Mouse (Mus musculus) testis, postnatal 10 days (tissue): ENCODE results near the gene Ctnnb1.
"Not testable (repeated sequence)": the region's sequence is repeated elsewhere in the genome, so short reads cannot be mapped to it uniquely, and the experiment has no call there.

Experiments
- DNase-seq: peaks from one replicate; pipeline ENCODE4 v3.0.0; 2021; ENCODE audit warnings: low spot score

Ctnnb1 gene

DNA sequence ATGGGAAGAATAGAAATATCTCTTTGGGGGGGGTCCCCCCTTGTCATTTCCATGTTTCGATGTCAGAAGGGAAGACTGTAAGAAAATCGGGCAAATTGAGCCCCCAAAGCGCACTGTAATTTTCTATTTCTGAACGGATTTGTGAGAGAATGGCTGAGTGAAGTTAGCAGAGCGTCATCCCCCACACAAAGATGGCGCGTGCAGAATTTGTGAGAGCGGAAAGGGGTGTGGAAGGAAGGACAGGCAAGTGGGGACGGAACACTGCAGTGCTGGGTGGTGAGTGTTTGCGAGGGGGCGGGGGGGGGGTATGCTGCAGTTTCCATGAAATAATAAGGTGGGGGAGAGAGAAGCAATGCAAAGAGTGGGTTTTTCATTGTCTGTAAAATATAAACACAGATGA, at the start of gene Ctnnb1:
TSS of gene Ctnnb1 (plus strand) at position 136 of the 400 bp plus-strand sequence.
- DNase-seq: no peak

DNA sequence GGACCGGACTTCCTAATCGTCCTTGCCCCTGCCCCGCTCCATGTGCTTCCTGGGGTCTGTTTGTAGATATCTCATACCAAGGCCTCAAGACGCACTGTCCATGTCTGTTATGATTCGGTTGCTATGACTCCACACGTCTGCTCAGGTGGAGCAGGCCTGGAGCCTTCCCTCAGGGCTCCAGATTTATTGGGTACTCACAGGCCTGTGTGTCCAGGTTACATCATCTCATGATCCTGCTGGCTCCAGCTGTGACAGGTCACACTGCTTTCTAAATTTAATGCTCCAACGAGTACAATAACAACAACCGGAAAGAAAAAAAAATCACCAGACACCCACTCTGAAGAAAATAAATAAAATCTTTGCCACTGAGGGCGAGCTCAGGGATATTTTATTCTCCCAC, 48.7 kb upstream of the Ctnnb1 start:
- DNase-seq: no peak

DNA sequence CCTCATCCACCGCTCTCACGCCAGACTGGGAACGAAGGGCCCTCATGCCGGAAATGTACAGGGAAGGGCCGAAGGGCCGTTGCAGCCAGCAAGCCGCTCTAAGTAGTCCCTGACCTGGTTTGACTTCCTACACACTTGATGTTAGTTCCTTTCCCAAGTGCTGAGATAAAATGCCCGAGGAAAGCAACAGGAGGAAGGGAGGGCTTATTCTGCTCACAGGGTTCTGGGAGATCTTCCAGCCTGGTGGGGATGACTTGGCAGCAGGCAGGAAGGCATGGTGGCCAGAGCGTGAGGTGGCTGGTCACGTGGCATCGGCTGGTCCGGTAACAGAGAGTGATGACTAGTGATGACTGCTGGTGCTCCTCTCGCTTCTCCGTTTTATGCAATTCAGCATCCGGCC, 47.9 kb upstream of the Ctnnb1 start:
- no peak for DNase-seq

DNA sequence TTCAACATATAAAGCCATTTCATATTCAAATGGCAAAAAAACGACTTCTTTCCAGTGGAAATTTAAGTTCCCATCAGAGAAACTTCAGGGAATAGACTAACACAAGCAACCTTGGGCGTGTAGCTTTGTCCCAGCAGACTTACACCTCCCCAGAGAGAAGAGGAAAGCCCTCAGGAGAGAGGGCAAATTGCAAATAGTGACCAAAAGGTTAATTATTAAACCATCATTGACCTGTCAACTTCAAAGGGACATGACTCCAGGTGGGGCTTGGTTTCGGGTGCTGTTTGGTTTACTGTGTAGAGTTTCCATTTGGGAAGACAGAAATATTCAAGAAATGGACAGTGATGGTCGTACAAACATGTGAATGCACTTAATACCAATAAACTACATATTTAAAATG, 47.2 kb upstream of the Ctnnb1 start:
- DNase-seq: no peak

DNA sequence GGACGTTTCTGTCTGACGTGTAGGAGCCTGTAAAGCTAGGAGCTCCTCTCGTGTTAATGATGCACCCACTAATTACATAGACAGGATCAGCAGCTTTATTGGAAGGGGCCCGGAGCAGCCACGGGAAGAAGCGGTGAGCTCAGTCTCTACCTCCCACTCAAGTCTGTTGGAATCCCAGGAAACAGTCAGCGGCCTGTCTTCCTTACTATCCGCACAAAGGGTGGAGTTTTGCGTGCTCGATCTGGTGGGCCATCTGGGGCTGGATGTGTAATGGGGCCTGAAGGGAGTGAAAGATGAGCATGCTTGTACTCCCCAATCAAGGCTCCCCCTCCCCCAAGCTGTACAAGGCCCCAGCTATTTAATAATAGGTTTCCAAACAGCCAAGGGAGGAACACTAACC, 44.3 kb upstream of the Ctnnb1 start:
- no peak for DNase-seq

DNA sequence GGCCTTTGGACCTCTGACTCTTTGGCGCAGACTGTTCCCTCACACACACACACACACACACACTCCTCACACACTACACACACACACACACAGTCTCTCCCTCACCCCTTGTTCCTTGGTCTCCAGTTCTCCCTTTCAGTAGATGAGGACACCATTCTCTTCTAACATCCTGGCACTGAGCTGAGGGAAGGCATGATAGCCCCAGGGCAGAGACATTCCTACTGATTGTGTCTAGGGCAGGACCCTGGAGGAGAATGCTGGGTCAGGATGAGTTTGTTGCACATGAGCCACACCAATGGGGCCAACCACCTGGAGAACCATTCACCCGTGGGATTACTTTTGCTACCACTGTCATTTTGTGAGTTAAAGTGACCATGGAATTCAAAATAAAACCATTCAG, 41.4 kb upstream of the Ctnnb1 start:
- DNase-seq: no peak

DNA sequence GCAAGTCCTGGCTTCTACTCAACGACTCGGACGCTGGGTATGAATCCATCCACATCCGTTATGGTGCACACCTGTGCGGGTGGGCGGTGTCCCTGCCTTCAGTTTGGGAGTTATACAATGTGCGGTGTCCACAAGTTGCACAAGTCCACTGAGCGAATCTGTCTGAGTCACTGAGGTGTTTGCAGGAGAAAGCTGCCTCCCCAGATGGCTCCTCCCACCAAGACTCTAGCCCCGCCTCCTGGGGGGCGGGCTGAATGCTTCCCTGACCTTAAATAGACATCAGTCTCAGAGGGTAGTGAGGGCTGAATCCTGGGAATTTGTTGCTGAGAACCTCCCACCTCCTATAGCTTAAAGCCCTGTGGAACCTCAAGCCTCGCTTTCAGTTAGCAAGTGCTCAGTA, 35.6 kb upstream of the Ctnnb1 start:
- no peak for DNase-seq

DNA sequence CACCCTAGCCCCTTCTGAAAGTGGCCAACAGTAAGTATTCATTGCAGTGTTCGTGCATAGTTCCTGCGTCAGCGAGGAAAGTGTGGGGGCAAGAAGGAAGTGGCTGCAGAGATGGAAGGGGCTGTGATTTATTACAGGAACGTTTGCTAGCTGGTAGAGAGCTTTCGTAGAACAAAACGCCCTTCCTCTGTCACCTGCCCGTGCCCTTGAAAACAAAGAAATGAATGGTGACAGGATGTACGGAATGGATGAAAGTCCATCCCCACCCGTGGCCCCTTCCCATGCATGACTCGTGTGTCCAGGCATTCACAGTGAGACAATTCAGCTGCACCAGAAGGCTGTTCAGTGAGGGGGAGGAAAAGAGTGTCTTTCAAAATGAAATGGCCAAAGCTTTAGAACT, 35.0 kb upstream of the Ctnnb1 start:
- DNase-seq: no peak

DNA sequence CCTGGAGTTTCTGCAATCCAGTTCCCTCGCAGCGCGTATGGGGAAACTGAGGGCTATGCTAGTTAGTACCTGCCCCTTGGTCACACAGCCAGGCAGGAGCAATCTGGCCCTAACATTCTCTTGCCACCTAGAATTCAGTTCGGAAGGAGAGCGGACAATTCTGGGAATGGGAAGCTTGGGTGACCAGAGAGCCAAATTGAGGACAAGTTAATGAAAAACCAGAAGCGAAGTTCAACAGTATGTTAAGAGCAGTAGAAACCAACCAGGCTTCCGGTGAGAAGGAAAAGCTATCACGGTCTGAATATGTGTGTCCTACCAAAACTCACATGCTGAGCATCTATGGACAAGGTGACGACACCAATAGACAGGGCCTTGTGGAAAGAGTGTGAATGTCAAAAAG, 34.6 kb upstream of the Ctnnb1 start:
- DNase-seq: no peak

DNA sequence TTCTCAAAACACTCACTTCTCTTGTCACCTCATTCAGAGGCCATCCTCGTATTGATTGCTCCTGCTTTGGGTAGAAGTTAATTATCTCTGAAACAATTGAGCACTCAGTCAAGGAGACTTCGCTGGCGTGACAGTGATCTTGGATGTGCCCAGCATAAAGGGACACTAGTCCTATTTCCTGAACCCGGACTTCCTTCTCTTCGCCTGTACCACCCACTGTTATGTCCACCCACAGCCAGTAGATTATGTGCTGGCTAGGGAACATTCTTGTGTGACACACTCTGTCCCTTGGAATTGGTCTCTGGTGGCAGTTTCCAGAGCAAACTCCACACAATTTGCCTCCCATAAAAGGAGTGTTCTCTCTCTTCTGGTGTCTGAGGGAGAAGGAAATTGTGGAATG, 32.5 kb upstream of the Ctnnb1 start:
- DNase-seq: no peak

DNA sequence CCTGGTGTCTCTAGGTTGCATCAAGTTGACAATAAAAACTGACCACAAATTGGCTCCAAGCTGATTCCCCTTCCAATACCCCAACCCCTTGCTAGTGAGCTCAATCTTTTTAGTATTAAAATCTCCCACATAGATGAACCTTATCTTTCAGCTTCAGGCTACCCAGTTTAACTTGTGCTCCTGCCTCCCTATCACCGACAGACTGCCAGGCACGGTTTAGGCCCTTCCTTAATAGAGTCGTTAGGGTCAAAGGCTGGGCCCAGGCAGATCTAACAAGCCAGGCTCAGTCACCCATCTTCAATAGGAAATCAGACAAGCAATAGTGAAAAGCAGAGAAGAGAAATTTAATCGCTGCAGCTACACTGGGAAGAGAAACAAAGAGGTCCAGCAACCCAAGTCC, 31.7 kb upstream of the Ctnnb1 start:
- no peak for DNase-seq

DNA sequence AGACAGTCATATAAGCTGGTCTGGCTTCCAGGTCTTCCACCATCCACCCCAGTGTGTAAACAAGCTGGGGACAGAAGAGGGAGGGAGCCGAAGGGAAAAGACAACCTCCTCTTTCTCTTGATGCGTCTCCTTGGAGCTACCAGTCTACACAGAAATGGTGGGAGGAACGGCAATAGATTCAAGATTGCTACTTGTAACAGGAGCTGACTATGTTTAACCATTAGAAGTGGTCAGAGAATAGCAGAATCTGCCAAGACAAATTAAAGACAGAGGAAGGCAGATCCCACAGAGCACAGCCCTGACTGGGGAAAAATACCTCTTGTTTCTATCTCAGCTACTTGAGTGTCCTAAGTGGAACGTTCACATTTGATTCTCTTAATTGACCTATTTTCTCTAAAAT, 29.2 kb upstream of the Ctnnb1 start:
- no peak for DNase-seq

DNA sequence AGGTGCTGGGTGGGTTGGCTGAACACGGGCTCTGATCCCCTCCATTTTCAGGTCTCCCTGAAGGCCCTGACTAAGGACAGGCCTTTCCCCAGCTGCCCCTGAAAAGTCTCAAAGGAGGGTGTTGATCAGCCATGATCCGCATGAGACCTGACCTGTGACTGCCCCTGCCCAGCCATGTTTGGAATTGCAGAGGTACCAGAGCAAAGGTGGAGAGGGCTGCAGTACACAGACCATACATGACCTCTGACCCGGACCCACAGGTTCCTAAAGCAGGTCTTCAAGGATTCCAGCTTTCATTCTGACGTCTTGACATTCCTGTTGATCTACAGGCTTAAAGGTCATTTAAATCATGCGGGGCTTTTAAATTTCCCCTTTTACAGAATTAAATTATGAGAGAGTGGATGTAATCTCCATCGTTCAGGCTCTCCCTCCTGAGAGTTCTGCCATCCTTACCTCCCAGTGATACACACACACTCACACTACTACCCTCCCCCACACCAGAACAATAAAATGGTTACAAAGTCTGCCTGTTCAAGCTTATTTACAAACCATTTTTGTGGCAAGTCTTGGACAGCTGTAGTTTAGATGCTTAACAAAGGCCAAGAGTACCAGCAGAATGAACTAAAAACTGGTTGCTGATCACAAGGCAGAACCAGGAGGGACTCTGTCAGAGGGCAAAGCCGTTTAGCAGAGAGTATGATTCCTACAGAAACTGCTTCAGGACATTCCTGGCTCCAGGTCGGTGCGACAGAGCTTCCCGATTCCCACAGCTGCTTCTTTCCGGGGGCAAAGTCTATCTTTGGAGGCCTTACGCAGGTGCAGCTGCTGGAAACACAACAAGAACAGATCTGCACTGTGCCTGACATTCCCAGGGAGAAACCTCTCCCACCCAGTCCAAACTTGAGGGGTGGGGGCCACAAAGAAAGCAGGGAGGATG, 28.4 kb upstream of the Ctnnb1 start:
- no peak for DNase-seq

DNA sequence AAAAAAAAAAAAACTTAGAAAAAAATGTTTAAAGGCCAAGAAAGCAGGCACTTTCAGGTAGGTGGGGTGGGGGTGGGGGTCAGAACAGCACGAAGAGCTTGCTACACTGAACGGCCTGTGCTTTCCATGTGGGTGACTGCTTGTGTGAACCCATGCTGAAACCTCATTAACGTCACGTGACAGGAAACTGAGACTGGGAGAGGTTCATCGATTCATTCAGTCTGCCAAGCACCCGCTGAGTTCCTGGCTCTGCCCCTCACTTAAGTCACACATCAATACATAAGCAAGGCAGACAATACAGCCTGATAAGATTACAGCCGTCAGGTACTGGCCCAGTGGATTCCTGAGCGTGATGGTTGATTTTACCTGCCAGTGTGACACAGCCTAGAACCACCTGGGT, 26.5 kb upstream of the Ctnnb1 start:
- no peak for DNase-seq

DNA sequence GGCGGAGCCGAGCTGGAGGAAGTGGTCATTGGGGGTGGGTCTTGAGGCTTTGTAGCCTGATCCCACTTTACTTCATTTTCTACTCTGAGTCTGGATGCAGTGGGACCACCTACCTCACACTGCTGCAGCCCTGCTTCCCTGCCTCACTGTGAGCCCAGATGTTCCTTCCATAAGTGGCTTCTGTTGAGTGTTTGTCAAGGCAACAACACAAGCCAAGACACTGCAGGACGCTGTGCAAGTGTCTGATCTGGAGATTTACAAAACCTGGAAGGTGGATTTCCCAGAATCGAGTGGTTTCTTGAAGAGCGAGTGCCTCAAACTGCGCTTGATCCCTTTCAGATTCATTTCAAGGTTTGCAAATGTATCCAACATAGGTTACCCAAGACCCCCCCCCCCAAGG, 20.6 kb upstream of the Ctnnb1 start:
- DNase-seq: no peak

DNA sequence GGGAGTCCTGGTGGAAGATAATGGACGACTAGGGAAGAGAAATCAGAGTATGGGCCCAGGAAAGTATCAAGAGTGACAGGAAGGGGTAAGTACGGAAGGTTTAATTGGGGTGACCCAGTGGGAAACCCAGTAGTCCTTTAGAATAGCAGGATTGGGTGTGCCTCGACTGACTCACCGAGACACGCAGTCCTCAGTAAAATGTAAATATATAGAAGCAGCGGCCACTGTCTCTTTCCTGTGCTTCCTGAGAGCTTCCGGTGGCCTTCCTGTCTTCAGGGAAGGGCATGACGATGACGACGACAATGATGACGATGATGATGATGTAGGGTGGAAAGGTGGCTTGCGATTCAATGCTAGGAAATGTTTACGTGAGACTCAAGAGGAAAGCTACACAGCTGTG, 15.9 kb upstream of the Ctnnb1 start:
- no peak for DNase-seq

DNA sequence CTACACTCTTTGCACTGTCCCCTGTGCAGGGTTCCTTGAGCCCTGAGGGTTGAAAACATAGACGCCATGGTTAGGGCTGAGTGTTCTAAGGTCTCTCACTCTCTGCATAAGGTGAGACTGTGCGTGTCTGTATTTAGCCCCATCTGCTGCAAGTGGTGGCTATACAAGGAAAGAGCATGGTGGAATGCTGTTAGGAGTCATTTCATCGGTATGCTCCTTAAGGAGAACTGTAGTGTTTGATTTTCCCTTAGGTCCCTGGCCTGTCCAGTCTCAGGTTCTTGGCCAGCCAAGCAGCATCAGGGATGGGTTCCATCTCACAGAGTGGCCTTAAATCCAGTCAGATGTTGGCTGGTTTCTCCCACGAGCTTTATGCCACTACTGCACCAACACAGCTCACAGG, 14.6 kb upstream of the Ctnnb1 start:
- no peak for DNase-seq

DNA sequence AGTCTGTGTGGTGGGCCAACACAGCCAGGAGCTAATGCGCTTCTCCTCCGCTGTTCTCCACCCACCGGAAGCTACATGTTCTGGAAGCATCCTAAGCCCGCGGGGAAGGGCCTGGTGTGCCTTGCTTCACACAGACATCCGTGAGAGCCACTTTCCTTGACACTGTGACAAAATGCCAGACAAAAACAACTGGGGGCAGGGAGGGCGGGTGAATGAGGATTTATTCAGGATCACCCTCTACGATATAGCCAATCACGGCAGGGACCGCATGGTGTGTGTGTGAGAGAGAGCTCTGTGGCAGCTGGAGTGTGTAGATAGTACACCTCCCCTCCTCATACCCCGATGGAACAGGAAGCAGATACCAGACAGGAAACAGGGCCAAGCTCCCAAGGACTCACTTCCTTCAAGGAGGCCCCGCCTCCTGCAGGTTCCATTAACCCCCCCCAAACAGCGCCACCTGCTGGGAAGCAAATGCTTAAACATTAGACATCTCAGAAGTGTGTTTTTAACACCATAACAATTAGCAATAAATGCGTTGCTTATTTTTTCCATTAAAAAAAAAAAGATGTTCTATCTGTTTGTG, 14.0 kb upstream of the Ctnnb1 start:
- peak; percentile 65 for DNase-seq

DNA sequence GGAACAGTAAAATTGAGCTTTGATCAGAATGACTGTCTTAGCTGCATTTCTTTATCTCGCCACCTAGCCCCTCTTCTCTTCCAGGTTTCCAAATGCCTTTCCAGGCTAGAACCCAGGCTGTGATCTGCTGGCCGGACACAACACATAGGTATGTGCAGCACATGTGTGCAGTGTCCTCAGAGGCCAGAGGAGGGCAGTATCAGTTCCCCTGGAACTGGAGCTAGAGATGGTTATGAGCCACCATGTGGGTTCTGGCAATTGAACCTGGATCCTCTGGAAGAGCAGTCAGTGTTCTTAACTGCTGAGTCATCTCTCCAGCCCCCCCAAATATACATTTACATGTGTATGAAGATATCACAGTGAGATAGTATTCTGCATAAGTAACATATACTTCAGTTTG, 11.4 kb upstream of the Ctnnb1 start:
- not testable (repeated sequence) for DNase-seq

DNA sequence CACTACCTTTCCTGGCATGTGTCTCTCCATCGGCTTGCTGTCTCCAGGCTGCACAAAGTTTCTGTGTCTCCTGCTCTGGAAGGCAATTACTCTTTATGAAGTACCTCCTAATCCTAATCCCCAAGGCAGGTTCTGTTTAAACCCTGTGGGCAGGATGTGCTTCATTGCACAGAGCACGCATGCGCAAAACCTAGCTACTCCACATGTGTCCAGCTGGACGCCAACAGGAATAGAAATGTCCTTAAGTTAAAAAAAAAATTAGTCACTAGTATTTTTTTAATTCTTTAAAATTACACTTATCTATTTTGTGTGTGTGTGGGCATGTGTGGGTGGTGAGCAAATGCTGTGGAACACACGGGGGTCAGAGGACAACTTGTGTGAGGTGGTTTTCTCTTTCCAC, 10.8 kb upstream of the Ctnnb1 start:
- DNase-seq: no peak

DNA sequence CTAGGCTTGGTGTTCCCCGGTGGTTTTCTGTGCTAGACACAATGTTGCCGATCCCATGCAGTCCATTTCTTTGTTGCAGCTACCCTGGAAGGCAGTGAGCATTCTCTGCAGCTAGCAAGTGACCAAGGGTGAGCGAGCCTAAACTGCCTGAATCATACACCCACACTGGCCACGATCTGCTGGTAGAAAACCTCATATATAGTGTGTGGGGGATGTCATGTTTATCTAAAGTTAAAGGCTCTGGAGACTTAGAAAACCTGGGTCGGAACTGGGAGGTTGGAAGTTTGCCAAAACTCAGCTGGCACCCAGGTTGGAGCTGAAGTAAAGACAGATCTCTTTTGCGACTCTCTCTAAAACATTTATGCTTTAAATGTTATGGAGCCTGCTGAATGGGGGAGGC, 10.4 kb upstream of the Ctnnb1 start:
- no peak for DNase-seq

DNA sequence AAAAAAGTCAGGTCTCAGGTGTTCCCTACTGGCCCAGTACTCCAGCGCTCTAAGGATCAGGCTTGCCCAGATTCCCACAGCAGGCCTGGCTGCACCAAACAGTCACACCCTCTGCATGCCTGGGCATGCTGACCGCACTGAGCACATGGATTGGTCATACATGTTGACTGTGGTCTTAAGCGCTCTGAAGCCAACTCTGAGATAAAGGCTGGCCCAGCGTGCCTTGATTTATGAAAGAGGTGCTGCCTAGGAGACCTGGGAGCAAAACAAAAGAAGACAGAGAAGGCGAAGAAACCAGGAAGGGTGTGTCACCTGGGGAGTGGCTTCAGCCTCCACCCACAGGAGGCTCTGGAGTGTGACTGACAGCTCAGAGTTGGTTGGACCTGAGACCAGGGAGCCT, 9.9 kb upstream of the Ctnnb1 start:
- DNase-seq: no peak

DNA sequence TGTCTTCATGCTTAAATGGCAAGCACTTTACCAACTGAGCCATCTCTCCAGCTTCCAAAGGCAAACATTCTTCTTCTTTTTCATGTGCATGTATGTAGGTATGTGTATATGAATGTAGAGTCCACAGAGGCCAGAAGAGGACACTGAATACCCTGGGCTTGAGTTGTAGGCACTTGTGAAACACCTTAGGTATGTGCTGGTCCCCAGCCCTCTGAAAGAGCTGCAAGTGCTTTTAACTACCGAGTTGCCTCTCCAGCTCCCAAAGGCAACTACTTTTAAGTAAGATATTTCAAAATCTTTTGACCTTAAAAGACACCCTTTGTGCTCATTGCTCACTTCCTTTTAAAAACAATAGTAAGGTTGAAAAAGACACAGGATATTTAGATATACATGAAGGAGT, 2.9 kb upstream of the Ctnnb1 start:
- no peak for DNase-seq
